1 mouse cellular context compared by ENCODE assay signal in genomic region chr4:59549977-59550560, GRCm38 (mm10).
A peak's percentile ranks its signal among the peaks of the same experiment; 100 is the strongest.
TF ChIP-seq lines count a peak whose summit lies in the region.

No protein-coding gene starts in this region.

TF ChIP-seq in MEL, 35 proteins besides CTCF, POLR2A, EP300 and RAD21 (continued from another document):
- TF ChIP-seq USF2 (IDR thresholded peaks at IDR 0.05; ENCODE audit: borderline replicate concordance in 1 of 2, insufficient read depth in 1 of 2, low read depth in 1 of 2, low read length in 2 of 2) = no peak
- TF ChIP-seq RCOR1 (IDR thresholded peaks at IDR 0.05; ENCODE audit: low read depth, low read length) = peak; percentile 43; the same call in 1 of the 2 replicates
- 0 out of 2 replicates have a peak, but pooled peaks have one; percentile 11 for TF ChIP-seq ZMIZ1 (IDR thresholded peaks at IDR 0.05; ENCODE audit: low read depth, low read length)
- no peak for TF ChIP-seq MAX (IDR thresholded peaks at IDR 0.05; ENCODE audit: low read length)
- no peak; the same call in 1 of the 2 replicates for TF ChIP-seq MAZ (IDR thresholded peaks at IDR 0.05; ENCODE audit: low read depth, low read length)
- TF ChIP-seq KAT2A (conservative IDR thresholded peaks at IDR 0.05; ENCODE audit: low read depth, low read length) = no peak
- TF ChIP-seq HCFC1 (IDR thresholded peaks at IDR 0.05; ENCODE audit: low read depth, low read length) = no peak
TF ChIP-seq in MEL: peak in this region for 7.
